Mouse (Mus musculus): ENCODE data around the gene Optn.

- TF ChIP-seq CTCF (IDR thresholded peaks at IDR 0.05; ENCODE audit: low read depth) = no peak
- TF ChIP-seq EP300 (optimal IDR thresholded peaks at IDR 0.05) = no peak
Measured at GRCm38 (mm10) chr2:5094876-5095275, 31.0 kb upstream of the Optn start.
